Mouse (Mus musculus): Measurements from ENCODE around the gene Spo11. TPM values are rescaled to one million over a fixed set of nuclear protein-coding genes. Genes with fewer than 3 reads are reported as not detected.

Gene Spo11
- polyA plus RNA-seq, 1 experiment from 2014 or later = 1.8 TPM

DNA sequence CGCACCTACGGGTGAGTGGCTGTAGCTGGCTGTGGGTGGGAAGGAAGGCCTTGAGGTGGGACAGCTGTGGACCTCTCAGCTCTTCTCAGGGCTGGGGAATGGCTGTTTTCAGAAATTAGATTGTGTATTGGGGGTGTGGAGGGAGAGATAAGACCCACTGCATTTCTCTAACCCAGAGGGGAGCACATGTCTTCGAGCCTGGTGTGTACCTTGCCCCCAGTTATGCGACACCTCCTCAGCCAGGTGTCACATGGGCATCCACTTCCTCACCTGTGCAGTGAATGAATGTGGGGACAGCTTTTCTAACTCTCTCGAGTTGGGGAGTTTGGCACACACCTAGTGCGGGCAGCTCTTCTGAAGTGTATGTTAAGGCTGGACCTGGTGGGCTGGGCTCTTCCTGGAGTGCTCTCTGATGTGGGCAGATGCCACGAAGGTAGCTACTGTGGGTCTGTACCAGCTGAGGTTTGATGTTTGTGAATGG is 45.9 kb downstream of the Spo11 start:
- Histone ChIP-seq H3K4me2 (ENCODE audit: low read length) (peak overlapping the region; percentile 83), H3K9me3 (ENCODE audit: control insufficient read depth, low read length) (no peaks in the 10 kb centered on the region), H3K4me3 (ENCODE audit: low read length) (no peak overlapping the region; the same call in 1 of the 2 replicates), H3K36me3 (ENCODE audit: control insufficient read depth, insufficient read depth, low read length) (0 out of 2 replicates have a peak, but pooled peaks cover 2% of the 10 kb centered on the region), H3K9ac (ENCODE audit: low read depth, low read length) (no peak overlapping the region), H3K27me3 (replicated peaks; ENCODE audit: control insufficient read depth, insufficient read depth, low read length) (peaks cover 3% of the 10 kb centered on the region), H3K27ac (ENCODE audit: low read depth, low read length) (no peak overlapping the region), H3K4me1 (ENCODE audit: control insufficient read depth, insufficient read depth, low read depth, low read length) (peaks cover 45% of the 10 kb centered on the region)
- no peak for ATAC-seq
- 91% methylated on average over 7 of the region's 7 CpGs for WGBS

DNA sequence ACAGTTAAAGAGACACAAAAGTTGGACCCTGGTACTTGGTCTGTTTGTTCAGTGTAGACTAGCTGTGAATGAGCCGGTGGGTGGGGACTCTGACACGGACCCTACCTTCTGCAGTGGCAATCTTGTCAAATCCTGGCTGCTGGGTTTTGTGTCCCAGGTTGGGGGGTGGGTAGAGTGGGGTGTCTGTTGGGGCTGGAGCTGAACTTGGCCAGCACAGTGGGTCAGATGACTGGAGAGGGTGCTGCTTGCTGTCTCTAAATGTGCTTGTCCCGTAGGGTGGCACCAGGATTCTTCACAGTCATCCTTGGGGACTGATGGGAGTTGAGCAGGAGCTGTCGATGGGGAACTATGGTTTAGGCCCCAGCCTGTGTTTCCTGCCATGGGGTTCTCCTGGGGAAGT is 46.5 kb downstream of the Spo11 start:
- Histone ChIP-seq H3K36me3 (ENCODE audit: control insufficient read depth, insufficient read depth, low read length) (0 out of 2 replicates have a peak, but pooled peaks cover 2% of the 10 kb centered on the region), H3K27ac (ENCODE audit: low read depth, low read length) (no peak overlapping the region), H3K27me3 (replicated peaks; ENCODE audit: control insufficient read depth, insufficient read depth, low read length) (peaks cover 3% of the 10 kb centered on the region), H3K9me3 (ENCODE audit: control insufficient read depth, low read length) (no peaks in the 10 kb centered on the region), H3K4me2 (ENCODE audit: low read length) (no peak overlapping the region), H3K9ac (ENCODE audit: low read depth, low read length) (no peak overlapping the region), H3K4me3 (ENCODE audit: low read length) (no peak overlapping the region), H3K4me1 (ENCODE audit: control insufficient read depth, insufficient read depth, low read depth, low read length) (peaks cover 45% of the 10 kb centered on the region)
- 83% methylated on average over 4 of the region's 4 CpGs for WGBS
- ATAC-seq = no peak

DNA sequence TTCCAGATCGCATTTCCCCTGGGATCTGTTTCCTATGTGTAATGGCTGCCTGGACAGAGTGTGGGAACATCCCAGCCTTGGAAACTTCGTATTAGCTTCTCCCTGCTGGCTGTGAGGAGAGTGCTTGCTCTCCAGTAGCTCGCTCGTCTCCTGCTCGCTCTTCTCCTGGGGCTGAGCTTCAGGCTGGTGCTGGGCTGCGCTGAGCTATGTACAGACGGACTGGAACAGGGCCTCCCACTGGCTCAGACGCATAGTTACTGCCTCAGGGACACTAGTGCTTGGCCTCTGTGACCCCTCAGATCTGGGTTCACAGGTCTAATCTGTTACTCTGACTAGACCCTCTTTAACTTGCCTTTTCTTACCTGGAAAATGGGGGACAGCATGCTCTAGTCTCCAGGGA is 46.9 kb downstream of the Spo11 start:
- Histone ChIP-seq H3K27me3 (replicated peaks; ENCODE audit: control insufficient read depth, insufficient read depth, low read length) (peaks cover 3% of the 10 kb centered on the region), H3K27ac (ENCODE audit: low read depth, low read length) (no peak overlapping the region), H3K4me1 (ENCODE audit: control insufficient read depth, insufficient read depth, low read depth, low read length) (peaks cover 45% of the 10 kb centered on the region), H3K4me2 (ENCODE audit: low read length) (no peak overlapping the region), H3K9me3 (ENCODE audit: control insufficient read depth, low read length) (no peaks in the 10 kb centered on the region), H3K9ac (ENCODE audit: low read depth, low read length) (no peak overlapping the region), H3K4me3 (ENCODE audit: low read length) (no peak overlapping the region), H3K36me3 (ENCODE audit: control insufficient read depth, insufficient read depth, low read length) (0 out of 2 replicates have a peak, but pooled peaks cover 2% of the 10 kb centered on the region)
- ATAC-seq = no peak
- 73% methylated on average over 8 of the region's 8 CpGs for WGBS

DNA sequence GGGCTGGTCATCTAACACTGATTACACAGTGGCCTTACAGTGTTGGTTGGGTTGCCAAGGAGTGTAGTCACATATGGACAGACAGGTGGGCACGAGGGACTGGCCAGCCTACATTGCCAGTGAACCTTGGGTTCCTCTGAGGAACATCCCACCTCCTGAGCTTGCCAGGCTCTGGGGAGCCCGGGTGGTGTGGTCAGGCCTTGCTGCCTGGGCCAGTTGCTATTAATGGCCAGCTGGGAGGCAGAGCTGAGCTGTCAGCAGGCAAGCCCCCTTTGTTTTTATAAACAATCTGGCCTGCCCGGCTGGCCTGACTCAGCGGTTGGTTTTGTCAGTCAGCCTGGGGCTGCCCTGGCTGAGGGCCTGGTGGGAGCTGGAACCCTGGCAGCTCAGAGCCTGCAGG is 47.4 kb downstream of the Spo11 start:
- no peak overlapping the region for H3K4me3 ChIP-seq (ENCODE audit: low read length)
- peaks cover 40% of the 10 kb centered on the region for H3K4me1 ChIP-seq (ENCODE audit: control insufficient read depth, insufficient read depth, low read depth, low read length)
- no peak for ATAC-seq
- H3K36me3 ChIP-seq (ENCODE audit: control insufficient read depth, insufficient read depth, low read length) = peaks cover 2% of the 10 kb centered on the region; the same call in 1 of the 2 replicates
- peaks cover 3% of the 10 kb centered on the region for H3K27me3 ChIP-seq (replicated peaks; ENCODE audit: control insufficient read depth, insufficient read depth, low read length)
- no peaks in the 10 kb centered on the region for H3K9me3 ChIP-seq (ENCODE audit: control insufficient read depth, low read length)
- H3K27ac ChIP-seq (ENCODE audit: low read depth, low read length) = no peak overlapping the region
- no peak overlapping the region for H3K9ac ChIP-seq (ENCODE audit: low read depth, low read length)
- 11% methylated on average over 4 of the region's 4 CpGs for WGBS
- H3K4me2 ChIP-seq (ENCODE audit: low read length) = no peak overlapping the region

DNA sequence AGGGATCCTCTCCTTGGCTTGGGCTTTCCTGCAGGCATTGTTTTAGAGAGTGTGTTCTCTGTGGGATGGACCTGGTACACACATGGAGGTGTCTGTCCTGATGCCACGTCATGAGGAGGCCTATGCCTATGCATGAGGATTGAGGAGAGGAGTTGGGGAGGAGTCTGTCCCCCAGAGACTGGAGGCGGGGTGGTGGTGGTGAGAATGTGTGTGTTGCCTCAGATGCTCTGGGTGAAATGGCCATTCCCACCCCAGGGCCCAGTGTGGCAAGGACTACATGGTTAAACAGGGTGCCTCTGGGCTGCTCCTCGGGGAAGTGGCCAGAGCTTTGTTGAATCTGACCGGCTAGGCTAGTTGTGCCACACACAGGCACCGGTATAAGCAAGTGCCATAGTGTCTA is 48.8 kb downstream of the Spo11 start:
- Histone ChIP-seq H3K9me3 (ENCODE audit: control insufficient read depth, low read length) (no peaks in the 10 kb centered on the region), H3K4me2 (ENCODE audit: low read length) (no peak overlapping the region), H3K36me3 (ENCODE audit: control insufficient read depth, insufficient read depth, low read length) (peaks cover 7% of the 10 kb centered on the region), H3K27ac (ENCODE audit: low read depth, low read length) (no peak overlapping the region), H3K4me1 (ENCODE audit: control insufficient read depth, insufficient read depth, low read depth, low read length) (peaks cover 34% of the 10 kb centered on the region), H3K9ac (ENCODE audit: low read depth, low read length) (no peak overlapping the region), H3K4me3 (ENCODE audit: low read length) (no peak overlapping the region), H3K27me3 (replicated peaks; ENCODE audit: control insufficient read depth, insufficient read depth, low read length) (no peaks in the 10 kb centered on the region)
- ATAC-seq = no peak
- 80% methylated on average over 5 of the region's 5 CpGs for WGBS

DNA sequence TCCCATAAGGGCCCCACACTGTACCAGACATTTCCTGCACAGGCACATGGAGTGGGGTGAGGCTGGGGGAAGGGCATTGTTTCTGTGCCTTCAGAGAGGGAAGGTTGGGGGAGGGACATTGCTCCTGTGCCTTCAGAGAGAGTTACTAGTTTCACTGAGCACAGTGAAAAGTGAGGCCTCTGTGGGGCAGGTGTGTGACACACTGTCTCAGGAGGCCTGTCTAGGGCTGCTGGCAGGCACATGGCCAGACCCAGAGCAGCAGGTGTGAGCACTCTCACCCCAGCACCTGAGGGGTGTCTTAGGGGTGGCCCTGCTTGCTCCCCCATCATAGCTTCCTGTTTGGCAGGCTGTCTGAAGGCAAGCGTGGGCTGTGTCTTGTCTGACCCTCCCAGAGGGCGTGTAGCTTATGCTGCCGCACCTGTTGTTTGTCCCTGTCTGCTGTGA is 49.2 kb downstream of the Spo11 start:
- Histone ChIP-seq H3K4me1 (ENCODE audit: control insufficient read depth, insufficient read depth, low read depth, low read length) (peaks cover 34% of the 10 kb centered on the region), H3K36me3 (ENCODE audit: control insufficient read depth, insufficient read depth, low read length) (peaks cover 7% of the 10 kb centered on the region), H3K4me2 (ENCODE audit: low read length) (no peak overlapping the region), H3K27me3 (replicated peaks; ENCODE audit: control insufficient read depth, insufficient read depth, low read length) (no peaks in the 10 kb centered on the region), H3K9ac (ENCODE audit: low read depth, low read length) (no peak overlapping the region), H3K27ac (ENCODE audit: low read depth, low read length) (no peak overlapping the region), H3K4me3 (ENCODE audit: low read length) (no peak overlapping the region), H3K9me3 (ENCODE audit: control insufficient read depth, low read length) (no peaks in the 10 kb centered on the region)
- no peak for ATAC-seq
- 78% methylated on average over 3 of the region's 3 CpGs for WGBS

DNA sequence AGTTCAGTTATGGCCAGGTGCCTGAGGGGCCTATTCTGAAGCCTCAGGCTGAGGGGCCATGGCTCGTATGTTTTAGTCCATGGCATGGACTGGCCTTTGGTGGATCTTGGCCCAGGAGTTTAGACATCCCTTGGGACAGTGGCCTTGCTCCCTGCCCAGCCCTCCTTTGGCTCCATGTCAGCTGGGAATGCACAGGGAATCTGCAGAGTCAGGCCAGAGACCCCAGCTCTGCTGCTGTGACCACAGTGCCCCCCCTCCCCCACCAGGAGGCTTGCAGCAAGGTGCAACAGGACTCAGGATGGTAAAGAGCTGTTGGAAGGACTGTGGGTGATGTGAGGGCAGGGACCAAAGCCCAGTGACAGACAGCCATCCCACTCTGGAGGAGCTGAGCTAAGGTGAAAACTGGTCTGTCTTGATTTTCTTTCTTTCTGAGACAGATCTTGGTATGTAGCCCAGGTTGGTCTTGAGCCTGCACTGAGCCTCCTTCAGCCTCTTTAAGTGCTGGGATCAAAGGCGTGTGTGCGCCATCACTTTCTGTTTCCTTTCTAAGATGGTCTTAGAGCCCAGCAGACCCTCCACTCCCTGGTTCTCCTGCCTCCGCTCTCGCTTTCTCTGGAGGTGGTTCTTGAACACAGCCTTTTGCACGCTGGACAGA is 49.8 kb downstream of the Spo11 start:
- ATAC-seq = no peak
- 88% methylated on average over 6 of the region's 6 CpGs for WGBS
- no peaks in the 10 kb centered on the region for H3K27me3 ChIP-seq (replicated peaks; ENCODE audit: control insufficient read depth, insufficient read depth, low read length)

DNA sequence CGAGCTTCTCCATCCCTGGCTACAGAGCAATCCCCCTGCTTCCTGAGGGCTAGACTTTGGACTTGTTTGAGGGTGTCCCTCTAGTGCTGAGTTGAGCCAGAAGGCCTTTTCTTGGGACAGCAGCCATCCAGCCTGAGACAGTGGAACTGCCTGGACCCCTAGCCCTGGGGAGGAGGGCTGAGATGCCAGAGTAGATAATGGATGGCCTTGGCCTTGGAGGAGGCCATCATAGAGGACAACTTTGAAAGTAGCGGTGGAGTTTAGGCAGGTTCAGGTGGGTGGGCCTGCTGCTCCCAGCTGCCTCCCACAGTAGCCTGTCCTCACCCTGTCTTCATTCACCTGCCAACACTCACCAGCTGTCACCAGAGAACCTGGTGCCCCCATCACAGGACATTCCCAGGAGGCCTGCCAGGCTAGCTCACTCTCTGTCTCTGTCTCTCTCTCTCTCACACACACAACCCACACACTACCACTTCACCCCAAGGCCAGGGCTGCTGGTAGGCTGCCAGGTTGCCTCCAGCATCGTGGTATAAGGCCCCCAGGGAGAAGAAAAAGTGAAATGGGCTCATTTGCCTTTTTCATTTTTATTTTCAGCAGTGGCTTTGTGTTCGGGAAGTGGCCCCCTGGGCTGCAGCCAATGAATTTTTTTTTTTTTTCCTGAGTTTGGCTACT is 50.5 kb downstream of the Spo11 start:
- no peak overlapping the region for H3K4me3 ChIP-seq (ENCODE audit: low read length)
- H3K9me3 ChIP-seq (ENCODE audit: control insufficient read depth, low read length) = no peaks in the 10 kb centered on the region
- peaks cover 7% of the 10 kb centered on the region for H3K36me3 ChIP-seq (ENCODE audit: control insufficient read depth, insufficient read depth, low read length)
- 56% methylated on average over 4 of the region's 4 CpGs for WGBS
- no peak overlapping the region for H3K27ac ChIP-seq (ENCODE audit: low read depth, low read length)
- no peak for ATAC-seq
- H3K27me3 ChIP-seq (replicated peaks; ENCODE audit: control insufficient read depth, insufficient read depth, low read length) = no peaks in the 10 kb centered on the region
- peaks cover 27% of the 10 kb centered on the region for H3K4me1 ChIP-seq (ENCODE audit: control insufficient read depth, insufficient read depth, low read depth, low read length)
- no peak overlapping the region for H3K9ac ChIP-seq (ENCODE audit: low read depth, low read length)
- H3K4me2 ChIP-seq (ENCODE audit: low read length) = no peak overlapping the region

More for the DNA sequence above, 49.8 kb downstream of the Spo11 start:
- Histone ChIP-seq H3K36me3 (ENCODE audit: control insufficient read depth, insufficient read depth, low read length) (peaks cover 7% of the 10 kb centered on the region), H3K9me3 (ENCODE audit: control insufficient read depth, low read length) (no peaks in the 10 kb centered on the region), H3K4me3 (ENCODE audit: low read length) (no peak overlapping the region), H3K9ac (ENCODE audit: low read depth, low read length) (no peak overlapping the region), H3K4me2 (ENCODE audit: low read length) (no peak overlapping the region), H3K4me1 (ENCODE audit: control insufficient read depth, insufficient read depth, low read depth, low read length) (peaks cover 33% of the 10 kb centered on the region), H3K27ac (ENCODE audit: low read depth, low read length) (no peak overlapping the region)

DNA sequence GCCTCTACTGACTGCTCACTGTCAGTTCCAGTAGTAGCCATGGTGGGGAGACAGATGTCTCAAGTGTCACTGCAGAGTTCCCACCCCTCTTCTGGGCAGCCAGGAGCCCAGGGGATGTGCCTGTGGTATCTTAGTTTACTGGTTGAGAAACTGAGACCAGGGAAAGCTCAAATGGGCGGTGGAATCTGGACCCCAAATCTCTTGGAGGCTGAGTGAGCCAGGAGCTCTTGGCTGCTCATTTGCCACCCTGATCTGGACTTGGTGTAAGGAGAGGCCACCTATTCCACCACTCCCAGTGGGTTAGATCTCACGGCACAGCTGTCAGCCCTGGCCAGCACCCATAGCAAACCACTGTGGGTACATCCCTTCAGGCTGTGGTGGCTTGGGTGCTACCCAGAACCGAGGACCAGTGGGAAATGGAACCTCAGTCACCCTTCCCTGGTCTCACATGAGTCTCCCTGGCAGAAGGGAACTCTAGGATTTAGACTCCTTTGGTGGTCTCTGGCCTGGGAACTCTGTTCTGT is 51.1 kb downstream of the Spo11 start:
- ATAC-seq = no peak
- Histone ChIP-seq H3K9ac (ENCODE audit: low read depth, low read length) (no peak overlapping the region), H3K4me2 (ENCODE audit: low read length) (no peak overlapping the region), H3K27me3 (replicated peaks; ENCODE audit: control insufficient read depth, insufficient read depth, low read length) (no peaks in the 10 kb centered on the region), H3K4me1 (ENCODE audit: control insufficient read depth, insufficient read depth, low read depth, low read length) (peaks cover 21% of the 10 kb centered on the region), H3K36me3 (ENCODE audit: control insufficient read depth, insufficient read depth, low read length) (peaks cover 10% of the 10 kb centered on the region), H3K27ac (ENCODE audit: low read depth, low read length) (no peak overlapping the region), H3K9me3 (ENCODE audit: control insufficient read depth, low read length) (no peaks in the 10 kb centered on the region), H3K4me3 (ENCODE audit: low read length) (no peak overlapping the region)
- 94% methylated on average over 3 of the region's 3 CpGs for WGBS

All from hindbrain, embryonic 16.5 days (tissue).